Mouse (Mus musculus): ENCODE data around the gene Ccnb1.
"Not testable (repeated sequence)": the region's sequence is repeated elsewhere in the genome, so short reads cannot be mapped to it uniquely, and the experiment has no call there.

Gene Ccnb1

GRCm38 (mm10) chr13:100786414-100786867 is at the start of gene Ccnb1:
Gene Ccnb1 (minus strand): TSS chr13:100786570.
- peak; percentile 93 for DNase-seq

GRCm38 (mm10) chr13:100834777-100835176 is 48.4 kb upstream of the Ccnb1 start:
- DNase-seq = no peak

- DNase-seq = no peak
Observed at GRCm38 (mm10) chr13:100833640-100834002, 47.3 kb upstream of the Ccnb1 start.

DNA sequence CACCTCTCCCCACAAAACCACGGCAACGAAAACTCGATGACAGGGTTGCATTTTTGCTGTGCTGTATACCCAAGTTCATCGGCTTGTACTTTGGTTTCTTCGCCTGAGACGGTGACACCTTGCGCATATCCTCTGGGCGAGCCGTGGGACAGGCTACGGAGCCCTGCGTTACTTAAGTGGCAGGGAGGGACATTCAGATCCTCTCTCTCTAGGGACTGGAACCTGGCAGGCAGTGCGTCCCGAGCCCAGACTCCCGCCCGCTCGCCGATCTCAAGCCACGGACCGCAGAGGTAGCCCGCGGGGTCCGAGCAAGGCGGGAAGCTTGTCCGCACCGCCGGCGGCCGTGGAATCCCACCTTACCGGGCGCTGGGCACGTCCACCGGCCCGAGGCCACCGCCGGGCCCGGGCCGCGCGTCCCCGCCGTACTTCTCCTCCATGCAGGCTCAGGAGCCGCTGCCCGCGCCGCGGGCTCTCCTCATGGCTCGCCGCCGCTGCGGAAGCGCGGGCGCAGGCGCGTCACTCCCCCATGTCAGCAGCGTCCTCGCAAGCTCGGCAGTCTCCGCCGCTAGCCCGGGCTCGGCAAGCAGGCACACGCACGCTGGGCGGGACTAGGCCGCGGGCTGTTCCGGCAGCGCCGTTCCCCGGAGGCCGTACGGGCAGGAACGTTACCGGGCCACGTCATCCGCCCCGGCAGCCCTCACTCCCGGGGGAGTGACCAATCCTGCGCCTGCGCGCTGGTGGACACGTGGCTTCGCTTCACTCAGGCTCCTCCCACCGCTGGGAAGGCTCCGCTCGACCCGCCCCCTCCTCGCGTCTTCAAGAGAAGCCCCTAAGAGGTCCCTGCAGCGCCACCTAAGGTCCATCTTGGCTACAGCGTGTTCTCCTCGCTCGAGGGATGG is 46.6 kb upstream of the Ccnb1 start, which contains the start of gene Slc30a5:
TSS of gene Slc30a5 (minus strand) at position 687 of the 899 bp plus-strand sequence.
- DNase-seq = peak; percentile 100

DNA sequence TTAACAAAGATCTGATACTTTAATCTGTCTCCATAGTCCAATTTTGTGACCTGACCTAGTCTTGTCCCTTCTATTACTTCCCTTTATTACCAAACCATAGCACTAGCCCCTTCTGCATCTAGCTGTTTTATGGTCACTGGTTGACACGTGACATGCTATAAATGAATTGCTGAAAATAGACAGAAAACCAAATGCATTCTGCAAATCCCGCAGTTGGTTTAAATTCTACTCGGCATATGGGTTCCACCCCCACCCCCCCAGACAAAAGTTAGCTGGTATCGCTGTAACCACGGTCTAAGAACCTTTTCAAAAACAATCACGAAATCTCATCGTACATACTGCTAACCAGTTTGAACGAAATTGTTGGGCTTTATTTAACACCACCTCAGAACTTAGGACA is 45.8 kb upstream of the Ccnb1 start:
- DNase-seq = no peak

GRCm38 (mm10) chr13:100831123-100831522 is 44.8 kb upstream of the Ccnb1 start:
- no peak for DNase-seq

- DNase-seq = no peak
Observed at GRCm38 (mm10) chr13:100825627-100826410, 39.4 kb upstream of the Ccnb1 start.

- DNase-seq = no peak
Observed at GRCm38 (mm10) chr13:100824916-100825315, 38.5 kb upstream of the Ccnb1 start.

DNA sequence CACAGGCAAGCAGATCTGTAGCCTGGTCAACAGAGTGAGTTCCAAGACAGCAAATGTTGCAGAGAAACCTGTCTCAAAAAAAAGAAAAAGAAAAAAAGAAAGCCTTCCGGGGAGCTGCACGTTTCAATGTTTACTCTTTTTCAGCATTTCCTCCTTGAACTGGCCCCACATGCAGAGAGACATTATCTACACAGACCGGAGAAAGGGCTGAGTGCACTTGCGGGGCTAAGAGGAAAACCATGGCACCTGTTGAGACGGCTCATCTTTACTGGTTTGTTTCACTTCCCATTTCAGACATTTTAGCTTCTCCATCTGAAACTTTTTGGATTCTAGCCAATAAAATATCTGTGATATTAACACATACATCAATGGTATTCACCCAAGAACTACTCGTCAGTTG is 37.9 kb upstream of the Ccnb1 start:
- DNase-seq = no peak

- DNase-seq = no peak
Observed at GRCm38 (mm10) chr13:100823863-100824262, 37.5 kb upstream of the Ccnb1 start.

- no peak for DNase-seq
Observed at GRCm38 (mm10) chr13:100814451-100814850, 28.1 kb upstream of the Ccnb1 start.

DNA sequence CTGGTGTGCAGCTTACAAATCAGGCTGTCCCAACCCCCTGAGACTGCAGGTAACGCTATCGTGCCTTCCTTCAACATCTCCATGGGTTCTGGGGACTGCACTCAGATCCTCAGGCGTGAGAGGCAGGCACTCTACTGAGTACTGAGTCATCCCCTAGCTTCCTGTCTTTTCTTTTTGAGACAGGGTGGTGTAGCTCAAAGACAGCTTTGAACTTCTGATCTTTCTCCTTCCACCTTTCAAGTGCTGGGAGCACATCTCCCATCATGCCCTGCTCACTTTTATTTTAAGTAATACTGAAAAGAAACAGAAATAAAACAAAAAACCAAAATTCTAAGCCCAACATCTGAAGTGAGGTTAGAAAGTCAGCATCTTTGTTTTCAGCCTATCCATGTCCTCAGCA is 19.4 kb upstream of the Ccnb1 start:
- DNase-seq = no peak

GRCm38 (mm10) chr13:100797171-100797570 is 10.8 kb upstream of the Ccnb1 start:
- no peak for DNase-seq

- no peak for DNase-seq
Observed at GRCm38 (mm10) chr13:100789083-100789482, 2.7 kb upstream of the Ccnb1 start.

- DNase-seq = not testable (repeated sequence)
Observed at GRCm38 (mm10) chr13:100788057-100788456, 1.7 kb upstream of the Ccnb1 start.

- no peak for DNase-seq
Observed at GRCm38 (mm10) chr13:100787316-100788010, 1.1 kb upstream of the Ccnb1 start.

DNA sequence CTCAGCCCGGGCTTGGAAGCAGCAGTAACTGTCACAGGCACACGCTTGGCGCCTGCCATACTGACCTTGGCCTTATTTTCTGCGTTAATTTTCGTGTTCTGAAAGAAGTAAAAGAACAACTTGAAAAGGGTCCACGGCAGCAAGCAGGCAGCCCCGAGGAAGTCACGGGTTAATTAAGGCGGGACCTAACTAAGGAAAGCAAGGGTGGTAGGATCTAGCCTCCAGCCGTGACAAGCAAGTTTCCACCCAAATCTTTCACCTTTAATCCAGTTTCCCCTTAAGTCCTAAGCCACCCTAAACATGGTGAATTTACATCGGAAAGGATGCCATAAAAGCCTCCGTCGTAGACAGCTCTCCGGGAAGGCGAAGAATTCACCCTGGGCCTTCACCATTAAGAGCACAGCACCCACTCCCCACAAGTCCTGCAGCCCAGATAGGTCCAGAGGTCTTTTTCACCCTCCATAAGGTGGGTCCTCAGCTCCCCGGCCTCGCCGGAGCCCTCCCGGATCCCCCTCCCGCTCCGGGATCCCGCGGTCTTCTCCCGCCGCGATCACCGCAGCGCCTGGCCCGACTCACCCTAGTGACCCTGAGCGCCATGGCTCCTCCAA is 460 bp downstream of the Ccnb1 start:
- DNase-seq = no peak

GRCm38 (mm10) chr13:100777491-100777890 is 8.9 kb downstream of the Ccnb1 start:
- DNase-seq = no peak

DNA sequence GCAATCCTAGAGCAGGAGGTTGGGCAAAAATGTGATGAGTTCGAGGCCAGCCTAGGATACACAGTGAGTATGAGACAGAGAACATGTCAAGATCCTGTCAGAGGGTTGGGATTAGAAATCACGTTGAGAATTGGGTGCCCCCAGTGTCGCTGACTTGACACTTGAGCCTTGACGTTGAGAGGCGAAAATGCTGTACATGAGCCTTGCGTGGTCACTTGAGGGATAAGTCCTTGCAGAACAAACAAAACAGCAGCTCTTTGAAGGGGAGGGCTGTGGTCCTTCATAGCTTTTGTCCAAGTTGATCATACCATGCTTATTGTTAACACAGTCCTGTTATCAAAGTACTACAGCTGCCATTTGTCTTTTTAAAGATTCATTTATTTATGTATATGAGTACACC is 9.7 kb downstream of the Ccnb1 start:
- no peak for DNase-seq

- no peak for DNase-seq
Observed at GRCm38 (mm10) chr13:100776056-100776419, 10.3 kb downstream of the Ccnb1 start.

DNA sequence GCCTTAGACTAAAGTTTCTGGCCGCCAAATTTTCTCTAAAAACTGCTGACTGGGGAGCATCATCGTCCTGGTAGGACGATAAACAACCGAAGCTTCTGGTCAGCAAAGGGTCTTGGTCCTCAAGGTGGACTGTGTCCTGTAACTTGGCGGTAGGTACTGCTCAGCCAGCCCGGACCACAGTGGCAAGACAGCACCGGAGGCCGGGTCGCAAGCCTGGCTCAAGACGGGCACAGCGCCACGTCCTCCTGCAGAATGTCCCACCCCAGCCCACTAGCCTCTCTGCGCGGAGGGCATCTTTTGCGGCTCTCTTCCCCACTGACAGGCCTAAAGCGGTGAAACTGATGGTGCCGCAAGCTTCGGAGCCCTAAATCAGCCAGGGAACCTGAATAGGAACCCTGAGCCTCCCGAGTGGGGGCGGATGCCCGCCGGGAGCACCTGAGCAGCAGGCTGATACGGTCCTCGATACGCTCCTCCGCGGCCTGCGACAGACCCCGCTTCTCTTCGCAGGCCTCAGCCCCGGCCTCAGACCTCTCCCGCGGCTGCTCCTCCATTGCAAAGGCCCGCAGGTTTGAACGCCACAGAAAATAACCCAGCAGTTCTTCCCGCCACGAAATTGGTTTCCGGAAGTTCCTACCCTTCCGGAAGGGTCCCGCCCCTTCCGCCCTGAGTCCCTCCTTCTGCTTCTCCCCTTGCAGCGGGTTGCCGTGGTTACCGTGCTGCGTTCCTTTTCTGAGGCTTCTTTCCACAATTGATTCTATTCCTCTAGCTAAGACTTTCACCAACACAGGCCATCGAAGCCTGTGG is 10.9 kb downstream of the Ccnb1 start, which contains the start of gene Cenph:
TSS of gene Cenph (minus strand) at position 648 of the 804 bp plus-strand sequence.
- DNase-seq = peak; percentile 80

DNA sequence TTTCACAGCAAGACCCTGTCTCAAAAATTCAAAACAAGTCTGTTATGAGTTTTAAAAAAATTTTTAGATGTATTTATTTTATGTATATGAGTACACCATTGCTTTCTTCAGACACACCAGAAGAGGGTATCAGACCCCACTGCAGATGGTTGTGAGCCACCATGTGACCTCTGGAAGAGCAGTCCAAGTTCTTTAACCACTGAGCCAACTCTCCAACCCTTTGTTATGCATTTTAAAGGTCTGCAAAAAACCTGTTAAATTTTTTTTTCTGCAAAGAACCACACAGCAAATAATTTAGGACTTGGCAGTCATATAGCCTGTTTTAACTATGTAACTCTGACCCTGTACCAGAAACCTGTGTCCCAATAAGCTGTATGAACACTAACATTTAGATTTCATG is 11.7 kb downstream of the Ccnb1 start:
- DNase-seq = no peak
